Mouse (Mus musculus) liver, adult (tissue): ENCODE results near the gene Ubash3b.

Experiments used
- GATA4 ChIP-seq: IDR thresholded peaks from 2 replicates; pipeline ENCODE4 v1.6.1; 2014; ENCODE audit warnings: mild to moderate bottlenecking, low read length; ENCODE audit not compliant: insufficient replicate concordance

Ubash3b gene

GRCm38 (mm10) chr9:41071906-41072511 lies 89.5 kb downstream of the Ubash3b start:
- TF ChIP-seq GATA4, result no peak

- TF ChIP-seq GATA4, result no peak
These were observed 90.7 kb downstream of the Ubash3b start for GRCm38 (mm10) chr9:41070761-41071181.

GRCm38 (mm10) chr9:41069509-41069908 lies 92.0 kb downstream of the Ubash3b start:
- TF ChIP-seq GATA4, result no peak

- TF ChIP-seq GATA4, result no peak
These were observed 100.1 kb downstream of the Ubash3b start for GRCm38 (mm10) chr9:41061446-41061845.

GRCm38 (mm10) chr9:41060617-41061016 lies 100.9 kb downstream of the Ubash3b start:
- no peak for TF ChIP-seq GATA4

- peak; percentile 45; the same call in 1 of the 2 replicates for TF ChIP-seq GATA4
These were observed 102.5 kb downstream of the Ubash3b start for GRCm38 (mm10) chr9:41058765-41059535.

- no peak for TF ChIP-seq GATA4
These were observed 107.3 kb downstream of the Ubash3b start for GRCm38 (mm10) chr9:41054166-41054565.

- TF ChIP-seq GATA4, result no peak
These were observed 108.0 kb downstream of the Ubash3b start for GRCm38 (mm10) chr9:41053478-41053877.

- TF ChIP-seq GATA4, result no peak
These were observed 110.2 kb downstream of the Ubash3b start for GRCm38 (mm10) chr9:41051080-41051932.

GRCm38 (mm10) chr9:41050331-41051079 lies 111.0 kb downstream of the Ubash3b start:
- TF ChIP-seq GATA4, result no peak

GRCm38 (mm10) chr9:41049282-41049681 lies 112.2 kb downstream of the Ubash3b start:
- peak; percentile 32; the same call in 1 of the 2 replicates for TF ChIP-seq GATA4

GRCm38 (mm10) chr9:41048820-41049219 lies 112.7 kb downstream of the Ubash3b start:
- no peak for TF ChIP-seq GATA4

- no peak for TF ChIP-seq GATA4
These were observed 113.3 kb downstream of the Ubash3b start for GRCm38 (mm10) chr9:41048216-41048615.

- TF ChIP-seq GATA4, result no peak
These were observed 113.8 kb downstream of the Ubash3b start for GRCm38 (mm10) chr9:41047654-41048053.

- TF ChIP-seq GATA4, result no peak
These were observed 116.9 kb downstream of the Ubash3b start for GRCm38 (mm10) chr9:41044626-41045025.
